Mouse (Mus musculus) myocyte (in vitro differentiated cells): Measurements from ENCODE around the gene Itm2b.

Experiments used
- CEBPB ChIP-seq: IDR thresholded peaks from 2 replicates; pipeline ENCODE4 v1.6.1; 2011; ENCODE audit warnings: mild to moderate bottlenecking, moderate library complexity; ENCODE audit not compliant: poor library complexity, insufficient read depth, severe bottlenecking
- E2F4 ChIP-seq: IDR thresholded peaks from one replicate; pipeline ENCODE4 v1.6.1; 2011; ENCODE audit warnings: mild to moderate bottlenecking, control low read depth, moderate library complexity; ENCODE audit not compliant: insufficient read depth
- MAX ChIP-seq: IDR thresholded peaks from one replicate; pipeline ENCODE4 v1.6.1; 2011; ENCODE audit warnings: low read depth, mild to moderate bottlenecking, control low read depth
- MYOD1 ChIP-seq, 3 experiments: IDR thresholded peaks; one replicate each; pipeline ENCODE4 v1.6.1; 2011; ENCODE audit warnings: control low read depth in 2 of 3, low read depth in 2 of 3, mild to moderate bottlenecking in 2 of 3, moderate library complexity in 1 of 3; ENCODE audit not compliant: insufficient read length in 2 of 3, control insufficient read depth in 1 of 3
- MYOG ChIP-seq, 3 experiments: IDR thresholded peaks; one replicate each; pipeline ENCODE4 v1.6.1; 2011; ENCODE audit warnings: control low read depth in 2 of 3, low read depth in 2 of 3, mild to moderate bottlenecking in 2 of 3; ENCODE audit not compliant: insufficient read length in 2 of 3, control insufficient read depth in 1 of 3, insufficient read depth in 1 of 3
- POLR2A ChIP-seq: IDR thresholded peaks from one replicate; pipeline ENCODE4 v1.6.1; 2011; ENCODE audit warnings: low read depth, mild to moderate bottlenecking, control low read depth, moderate library complexity; ENCODE audit not compliant: insufficient read length
- REST ChIP-seq: IDR thresholded peaks from one replicate; pipeline ENCODE4 v1.6.1; 2011; ENCODE audit warnings: mild to moderate bottlenecking, control low read depth, moderate library complexity; ENCODE audit not compliant: insufficient read depth, insufficient read length
- SRF ChIP-seq: IDR thresholded peaks from one replicate; pipeline ENCODE4 v1.6.1; 2011; ENCODE audit warnings: low read depth; ENCODE audit not compliant: control insufficient read depth, insufficient read length
- TCF12 ChIP-seq: IDR thresholded peaks from one replicate; pipeline ENCODE4 v1.6.1; 2011; ENCODE audit warnings: mild to moderate bottlenecking, control low read depth; ENCODE audit not compliant: poor library complexity, insufficient read depth, severe bottlenecking
- USF1 ChIP-seq: IDR thresholded peaks from one replicate; pipeline ENCODE4 v1.6.1; 2011; ENCODE audit warnings: low read depth, mild to moderate bottlenecking, control low read depth, moderate library complexity

DNA sequence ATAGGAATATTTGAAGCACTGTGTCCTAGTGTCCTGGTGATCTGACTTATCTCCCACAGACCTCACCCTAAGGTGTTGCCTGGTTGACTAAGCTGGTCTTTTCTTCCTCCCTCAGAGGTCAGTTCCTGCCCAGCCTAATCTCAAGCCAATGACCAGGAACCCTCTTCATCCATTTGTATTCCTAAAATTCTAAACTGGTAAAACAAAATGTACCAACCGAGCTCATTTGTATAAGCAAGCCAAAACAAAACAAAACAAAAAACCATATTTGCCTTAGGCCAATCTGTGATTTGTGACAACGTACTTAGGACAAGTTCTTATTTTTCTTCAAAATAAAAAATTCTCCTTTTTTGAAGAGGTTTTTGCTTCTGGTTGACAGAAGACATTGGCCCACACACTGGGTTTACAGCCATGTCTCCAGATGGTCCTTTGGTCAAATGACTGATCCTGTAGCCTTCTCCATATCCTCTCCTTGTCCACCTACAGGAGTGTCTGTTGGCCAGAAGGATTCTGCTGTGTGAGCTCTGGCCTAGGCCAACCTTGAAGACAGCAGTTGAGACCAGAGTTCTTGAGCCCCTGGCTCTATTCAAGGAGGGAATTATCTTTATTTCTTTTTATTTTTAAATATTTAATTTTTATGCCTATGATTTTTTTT, 758 bp upstream of the Itm2b start:
- TF ChIP-seq MAX (no peak), POLR2A (no peak), USF1 (no peak), CEBPB (no peak), MYOD1 (IDR thresholded peaks at IDR 0.05; ENCODE audit: control insufficient read depth in 1 of 3, insufficient read length in 2 of 3, low read depth in 2 of 3) (no peak), REST (no peak), TCF12 (no peak), SRF (no peak), E2F4 (no peak), MYOG (IDR thresholded peaks at IDR 0.05; ENCODE audit: control insufficient read depth in 1 of 3, insufficient read depth in 1 of 3, insufficient read length in 2 of 3, low read depth in 2 of 3) (no peak)
